9 mouse cellular contexts compared by ENCODE assay signal in genomic region chr14:21136906-21137305, GRCm38 (mm10).
DNase-seq lines count a peak whose midpoint lies in the region; ATAC-seq lines count a peak whose summit lies in the region.
"Had no signal": no experiment of that assay in that cellular context is flagged by ENCODE, and none has a peak within 500 bp of the region (broad histone marks: within the 10 kb centered on the region; RNA-seq: fewer than 3 reads in every experiment).

No protein-coding gene starts in this region.

- no peak overlapping the region for H3K4me3 ChIP-seq in kidney, embryonic 14.5 days (ENCODE audit: low read length)
- H3K4me3 ChIP-seq: erythroblast, embryonic 14.5 days had no signal

- peaks cover 4% of the 10 kb centered on the region; the same call in 1 of the 2 replicates for H3K4me1 ChIP-seq in kidney, embryonic 14.5 days (ENCODE audit: control insufficient read depth, insufficient read depth, low read length)

- H3K36me3 ChIP-seq in kidney, embryonic 14.5 days (ENCODE audit: control insufficient read depth, insufficient read depth, low read length): no peaks in the 10 kb centered on the region

- WGBS in kidney, embryonic 14.5 days: 42% methylated on average over 1 of the region's 1 CpGs

- no peak overlapping the region for H3K27ac ChIP-seq in kidney, embryonic 14.5 days (ENCODE audit: low read depth, low read length)

- ATAC-seq in kidney, embryonic 14.5 days (ENCODE audit: low FRiP score, low TSS enrichment): no peak

- H3K27me3 ChIP-seq in kidney, embryonic 14.5 days (ENCODE audit: control insufficient read depth, insufficient read depth, low read length): no peaks in the 10 kb centered on the region

- no peak overlapping the region for H3K4me2 ChIP-seq in kidney, embryonic 14.5 days (replicated peaks; ENCODE audit: low read depth, low read length)

- no peaks in the 10 kb centered on the region for H3K9me3 ChIP-seq in kidney, embryonic 14.5 days (ENCODE audit: control insufficient read depth, low read length)

- H3K9ac ChIP-seq in kidney, embryonic 14.5 days (ENCODE audit: low read depth, low read length): no peak overlapping the region

- peak; percentile 52 for DNase-seq in kidney, adult 18-20 months
- DNase-seq in ZHBTc4 (ENCODE audit: low read depth, low spot score): peak; percentile 82
- DNase-seq in cerebellum, postnatal 4 days (ENCODE audit: low spot score in 2 of 2): peak; percentile 32 to 68
- peak; percentile 20 to 28 for DNase-seq in gastrocnemius, adult 8-10 months (ENCODE audit: low spot score in 2 of 2)
- DNase-seq in layer of hippocampus, adult 8-10 months (ENCODE audit: low spot score in 2 of 2): peak; percentile 50 to 74
- DNase-seq in lung, postnatal 25 days (ENCODE audit: low spot score): peak; percentile 73
- peak; percentile 44 to 45 for DNase-seq in right cerebral cortex, postnatal 36 days (ENCODE audit: low spot score in 2 of 2)

Comparison
In these comparisons a context has a peak if more than half of its experiments do, and no peak if none do; other contexts are left out.
1. DNase-seq: peak in every context shown above with its lines; median percentile 82 in ZHBTc4; 73 in lung, postnatal 25 days; 62 in layer of hippocampus, adult 8-10 months; 52 in kidney, adult 18-20 months; 50 in cerebellum, postnatal 4 days; 44 in right cerebral cortex, postnatal 36 days; 24 in gastrocnemius, adult 8-10 months.